Mouse (Mus musculus) CH12.LX (cell line): ENCODE data around the gene Ninj1. TPM values are rescaled to one million over a fixed set of nuclear protein-coding genes. Genes with fewer than 3 reads are reported as not detected.

Experiments
- DNase-seq: peaks from one replicate; pipeline ENCODE4 v3.0.0-alpha.2; 2013; ENCODE audit errors: extremely low read depth
- H3K27ac ChIP-seq: 2 replicates; pipeline ENCODE4 v1.5.1; 2012; ENCODE audit warnings: low read depth, mild to moderate bottlenecking, control low read depth, moderate library complexity; ENCODE audit not compliant: insufficient read depth
- H3K27me3 ChIP-seq: replicated peaks from 2 replicates; pipeline ENCODE3; 2012; ENCODE audit warnings: inconsistent platforms
- H3K36me3 ChIP-seq, 2 experiments: replicated peaks in 1 of 2; 2 replicates each; pipeline versions ENCODE3 to v1.6.1; 2012; ENCODE audit warnings: inconsistent platforms in 1 of 2, low read length in 1 of 2, mild to moderate bottlenecking in 1 of 2, mixed read lengths in 1 of 2, moderate library complexity in 1 of 2; ENCODE audit not compliant: control insufficient read depth in 1 of 2, insufficient read depth in 1 of 2
- H3K4me1 ChIP-seq, 2 experiments: 2 replicates each; pipeline ENCODE4 v1.6.1; 2012; ENCODE audit warnings: inconsistent platforms in 1 of 2, moderate library complexity in 1 of 2; ENCODE audit not compliant: insufficient read depth in 2 of 2, control insufficient read depth in 1 of 2
- H3K4me2 ChIP-seq: 2 replicates; pipeline ENCODE4 v1.6.1; 2012; ENCODE audit warnings: low read depth, mild to moderate bottlenecking, control low read depth; ENCODE audit not compliant: poor library complexity, insufficient read depth, severe bottlenecking
- H3K4me3 ChIP-seq, 3 experiments: fragments of 150-350 bp in 1 of 3; sonication (generic) in 1 of 3; replicated peaks in 1 of 3; 2 replicates each; pipeline versions ENCODE3 to v1.5.1; 2011 to 2012; ENCODE audit warnings: low read depth in 2 of 3, low read length in 2 of 3, mild to moderate bottlenecking in 2 of 3, moderate library complexity in 2 of 3, control low read depth in 1 of 3, improper control_type of control experiment in 1 of 3, inconsistent platforms in 1 of 3, mixed read lengths in 1 of 3; ENCODE audit not compliant: poor library complexity in 1 of 3
- H3K79me2 ChIP-seq: replicated peaks from 2 replicates; pipeline ENCODE4 v1.6.1; 2012; ENCODE audit warnings: mild to moderate bottlenecking, moderate library complexity; ENCODE audit not compliant: control insufficient read depth, poor library complexity, insufficient read depth, severe bottlenecking; ENCODE audit errors: extremely low read depth
- H3K9ac ChIP-seq: 2 replicates; pipeline ENCODE4 v1.6.1; 2012; ENCODE audit warnings: low read depth, mild to moderate bottlenecking, control low read depth, moderate library complexity; ENCODE audit not compliant: insufficient read depth
- H3K9me3 ChIP-seq: replicated peaks from 2 replicates; pipeline ENCODE3; 2012; ENCODE audit warnings: low read length, inconsistent platforms, mixed read lengths
- BHLHE40 ChIP-seq: IDR thresholded peaks from 2 replicates; pipeline ENCODE4 v1.6.1; 2011; ENCODE audit warnings: mild to moderate bottlenecking, low read depth, low read length, improper control_type of control experiment
- CHD1 ChIP-seq: IDR thresholded peaks from 2 replicates; pipeline ENCODE4 v1.6.1; 2012; ENCODE audit warnings: low read depth, low read length, improper control_type of control experiment, inconsistent platforms
- CHD2 ChIP-seq: IDR thresholded peaks from 2 replicates; pipeline ENCODE4 v1.6.1; 2011; ENCODE audit warnings: low read length, improper control_type of control experiment
- CTCF ChIP-seq, 2 experiments: IDR thresholded peaks in 1 of 2; conservative IDR thresholded peaks in 1 of 2; 2 replicates each; pipeline ENCODE4 v1.5.1; 2011 to 2012; ENCODE audit warnings: low read depth in 2 of 2, low read length in 2 of 2, improper control_type of control experiment in 1 of 2, inconsistent platforms in 1 of 2, mild to moderate bottlenecking in 1 of 2, moderate library complexity in 1 of 2
- E2F4 ChIP-seq: IDR thresholded peaks from 2 replicates; pipeline ENCODE4 v1.6.1; 2011; ENCODE audit warnings: low read depth, low read length, improper control_type of control experiment; ENCODE audit not compliant: insufficient replicate concordance
- IRF4 ChIP-seq: IDR thresholded peaks from 2 replicates; pipeline ENCODE4 v1.6.1; 2014; ENCODE audit warnings: low read depth, mild to moderate bottlenecking, inconsistent platforms, low read length, improper control_type of control experiment
- JUN ChIP-seq: IDR thresholded peaks from 2 replicates; pipeline ENCODE4 v1.6.1; 2011; ENCODE audit warnings: low read depth, mild to moderate bottlenecking, low read length, improper control_type of control experiment, moderate library complexity; ENCODE audit not compliant: insufficient read depth
- JUND ChIP-seq: conservative IDR thresholded peaks from 2 replicates; pipeline ENCODE4 v1.6.1; 2011; ENCODE audit warnings: low read depth, low read length, improper control_type of control experiment
- MAZ ChIP-seq: IDR thresholded peaks from 2 replicates; pipeline ENCODE4 v1.6.1; 2012; ENCODE audit warnings: low read depth, mild to moderate bottlenecking, inconsistent platforms, low read length, improper control_type of control experiment, moderate library complexity
- MEF2A ChIP-seq: IDR thresholded peaks from 2 replicates; pipeline ENCODE4 v1.6.1; 2014; ENCODE audit warnings: low read depth, mild to moderate bottlenecking, inconsistent platforms, low read length, improper control_type of control experiment, borderline replicate concordance
- MXI1 ChIP-seq: IDR thresholded peaks from 2 replicates; pipeline ENCODE4 v1.6.1; 2011; ENCODE audit warnings: mild to moderate bottlenecking, low read depth, low read length, improper control_type of control experiment
- NELFE ChIP-seq: IDR thresholded peaks from 2 replicates; pipeline ENCODE4 v1.6.1; 2011; ENCODE audit warnings: low read depth, low read length, improper control_type of control experiment
- NRF1 ChIP-seq: IDR thresholded peaks from 2 replicates; pipeline ENCODE4 v1.6.1; 2014; ENCODE audit warnings: low read depth, mild to moderate bottlenecking, inconsistent platforms, low read length, improper control_type of control experiment, moderate library complexity
- PAX5 ChIP-seq: IDR thresholded peaks from 2 replicates; pipeline ENCODE4 v1.6.1; 2012; ENCODE audit warnings: low read length, inconsistent platforms, mixed read lengths
- POLR2A ChIP-seq: IDR thresholded peaks from 2 replicates; pipeline ENCODE4 v1.6.1; 2011; ENCODE audit warnings: low read depth, mild to moderate bottlenecking, improper control_type of control experiment, low read length
- POLR2AphosphoS2 ChIP-seq: IDR thresholded peaks from 2 replicates; pipeline ENCODE4 v1.6.1; 2011; ENCODE audit warnings: low read depth, low read length, improper control_type of control experiment
- RAD21 ChIP-seq: IDR thresholded peaks from 2 replicates; pipeline ENCODE4 v1.6.1; 2011; ENCODE audit warnings: low read depth, mild to moderate bottlenecking, low read length, improper control_type of control experiment, moderate library complexity
- RCOR1 ChIP-seq: conservative IDR thresholded peaks from 2 replicates; pipeline ENCODE4 v1.6.1; 2012; ENCODE audit warnings: low read depth, mild to moderate bottlenecking, inconsistent platforms, low read length, improper control_type of control experiment
- SMC3 ChIP-seq: IDR thresholded peaks from 2 replicates; pipeline ENCODE4 v1.6.1; 2011; ENCODE audit warnings: low read depth, low read length, improper control_type of control experiment
- TBP ChIP-seq: conservative IDR thresholded peaks from 2 replicates; pipeline ENCODE4 v1.6.1; 2011; ENCODE audit warnings: low read depth, low read length, improper control_type of control experiment
- TCF12 ChIP-seq: IDR thresholded peaks from 2 replicates; pipeline ENCODE4 v1.6.1; 2014; ENCODE audit warnings: low read depth, mild to moderate bottlenecking, inconsistent platforms, low read length, improper control_type of control experiment
- UBTF ChIP-seq: IDR thresholded peaks from 2 replicates; pipeline ENCODE4 v1.6.1; 2012; ENCODE audit warnings: low read depth, mild to moderate bottlenecking, inconsistent platforms, low read length, improper control_type of control experiment, moderate library complexity
- USF1 ChIP-seq: IDR thresholded peaks from 2 replicates; pipeline ENCODE4 v1.6.1; 2014; ENCODE audit warnings: low read depth, mild to moderate bottlenecking, inconsistent platforms, low read length, improper control_type of control experiment
- USF2 ChIP-seq: conservative IDR thresholded peaks from 2 replicates; pipeline ENCODE4 v1.6.1; 2011; ENCODE audit warnings: low read depth, low read length, improper control_type of control experiment
- ZC3H11A ChIP-seq: IDR thresholded peaks from 2 replicates; pipeline ENCODE4 v1.6.1; 2012; ENCODE audit warnings: low read depth, mild to moderate bottlenecking, inconsistent platforms, low read length, improper control_type of control experiment
- ZMIZ1 ChIP-seq: IDR thresholded peaks from 2 replicates; pipeline ENCODE4 v1.6.1; 2012; ENCODE audit warnings: low read depth, mild to moderate bottlenecking, inconsistent platforms, low read length, improper control_type of control experiment
- ZNF384 ChIP-seq: IDR thresholded peaks from 2 replicates; pipeline ENCODE4 v1.6.1; 2012; ENCODE audit warnings: low read depth, low read length, improper control_type of control experiment, inconsistent platforms
- dilution Hi-C: fragments of 300-500 bp; cut with MboI; formaldehyde crosslinking; loops from 2 replicates; pipeline ENCODE4 v1.14.3; 2020; ENCODE audit warnings: low sequenced_read_pairs; ENCODE audit not compliant: extremely low pct_unique_long_range_greater_than_20kb, extremely low pct_ligation_motif_present
- in situ Hi-C: fragments of 300-500 bp; cut with MboI; formaldehyde crosslinking; loops from 3 replicates; pipeline ENCODE4 v1.14.3; 2019; ENCODE audit warnings: low sequenced_read_pairs, low pct_ligation_motif_present, low pct_unique_long_range_greater_than_20kb, mixed read lengths
- polyA plus RNA-seq: library from polyadenylated mRNA; unstranded; fragments of >175 nt; gene quantifications from 2 replicates; pipeline ENCODE4 v1.2.1, GENCODE M21; 2012; ENCODE audit warnings: low read depth; ENCODE audit not compliant: insufficient read length
- total RNA-seq, 2 experiments: library from RNA; depleted of rRNA; stranded (reverse); fragments of 300-350 nt in 1 of 2; fragments of >200 nt in 1 of 2; gene quantifications; 2 replicates each; pipeline ENCODE4 v1.2.3; 2012 to 2014

Gene Ninj1
- total and polyA plus RNA-seq, 3 experiments, result 12.7 to 25.2 (median 21.2) TPM

GRCm38 (mm10) chr13:49172335-49172734 is 14.9 kb upstream of the Ninj1 start:
- in situ Hi-C loops, result loop anchor here (10.0 kb wide), 1 partner anchor 118 kb away; no protein-coding TSS in a partner anchor
- no peak for DNase-seq
- Histone ChIP-seq H3K27ac (no peak overlapping the region), H3K9me3 (no peaks in the 10 kb centered on the region), H3K9ac (no peak overlapping the region), H3K4me3 (no peak overlapping the region), H3K79me2 (no peaks in the 10 kb centered on the region), H3K4me1 (0 out of 4 replicates have a peak, but pooled peaks cover 3 to 9% of the 10 kb centered on the region in 2 experiments), H3K36me3 (no peaks in the 10 kb centered on the region), H3K27me3 (no peaks in the 10 kb centered on the region), H3K4me2 (no peak overlapping the region)
- dilution Hi-C loops, result no loop called here
- no peak for TF ChIP-seq ZMIZ1
- TF ChIP-seq UBTF, result no peak
- TF ChIP-seq POLR2A, result no peak
- no peak for TF ChIP-seq TCF12
- no peak for TF ChIP-seq BHLHE40
- no peak for TF ChIP-seq E2F4
- no peak for TF ChIP-seq IRF4
- no peak for TF ChIP-seq MXI1
- no peak for TF ChIP-seq JUN
- no peak for TF ChIP-seq ZC3H11A
- TF ChIP-seq RCOR1, result no peak
- TF ChIP-seq TBP, result no peak
- no peak for TF ChIP-seq PAX5
- TF ChIP-seq CHD2, result no peak
- TF ChIP-seq JUND, result no peak
- no peak for TF ChIP-seq ZNF384
- TF ChIP-seq MEF2A, result no peak
- no peak for TF ChIP-seq USF1

- Histone ChIP-seq H3K36me3 (no peaks in the 10 kb centered on the region), H3K4me2 (no peak overlapping the region), H3K9ac (no peak overlapping the region), H3K27ac (no peak overlapping the region)
- in situ Hi-C loops, result loop anchor here (10.0 kb wide), 1 partner anchor 118 kb away; no protein-coding TSS in a partner anchor
- 0 out of 2 replicates have a peak, but pooled peaks have one; percentile 31 for TF ChIP-seq TCF12
- peak; percentile 11; the same call in 1 of the 2 replicates for TF ChIP-seq IRF4
- TF ChIP-seq NELFE, result peak; percentile 48; the same call in 1 of the 2 replicates
- TF ChIP-seq POLR2AphosphoS2, result no peak
- TF ChIP-seq RCOR1, result no peak
- TF ChIP-seq MEF2A, result peak; percentile 40; the same call in 1 of the 2 replicates
- no peak for TF ChIP-seq USF2
- TF ChIP-seq CHD1, result no peak
- no peak for TF ChIP-seq USF1
- peak; percentile 64 to 90 for TF ChIP-seq CTCF (conservative IDR thresholded peaks at IDR 0.05 in 1 of 2, IDR thresholded peaks at IDR 0.05 in 1 of 2; ENCODE audit: low read depth in 2 of 2, low read length in 2 of 2)
- no peak for TF ChIP-seq NRF1
- no peak for TF ChIP-seq MAZ
- no peak for TF ChIP-seq PAX5
- peak; percentile 76 for TF ChIP-seq RAD21
- TF ChIP-seq ZC3H11A, result 0 out of 2 replicates have a peak, but pooled peaks have one; percentile 7
- TF ChIP-seq SMC3, result peak; percentile 63
- TF ChIP-seq, all 38 proteins: peak for 8
- Histone ChIP-seq H3K27me3 (no peaks in the 10 kb centered on the region), H3K4me3 (no peak overlapping the region), H3K79me2 (no peaks in the 10 kb centered on the region), H3K4me1 (peaks cover 3 to 10% of the 10 kb centered on the region in 2 experiments; a peak in 2 of 4 replicates), H3K9me3 (no peaks in the 10 kb centered on the region)
- dilution Hi-C loops, result no loop called here
- peak; percentile 72 for DNase-seq
Observed at GRCm38 (mm10) chr13:49172971-49173596, 14.2 kb upstream of the Ninj1 start.
